Mouse (Mus musculus) small intestine, adult 10 weeks (tissue): ENCODE data around the gene Olfr576. TPM values are rescaled to one million over a fixed set of nuclear protein-coding genes. Genes with fewer than 3 reads are reported as not detected.

Experiments
- polyA plus RNA-seq: library from polyadenylated mRNA; stranded (reverse); fragments of 350-450 nt; fragmentation: Illumina TruSeq; extraction: RNeasy Lipid Tissue Mini Kit (QIAGEN cat#74804); gene quantifications from one replicate; pipeline ENCODE4 v1.2.3, GENCODE M21; 2014; ENCODE audit warnings: low replicate concordance

Gene Olfr576
- not detected for polyA plus RNA-seq

DNA sequence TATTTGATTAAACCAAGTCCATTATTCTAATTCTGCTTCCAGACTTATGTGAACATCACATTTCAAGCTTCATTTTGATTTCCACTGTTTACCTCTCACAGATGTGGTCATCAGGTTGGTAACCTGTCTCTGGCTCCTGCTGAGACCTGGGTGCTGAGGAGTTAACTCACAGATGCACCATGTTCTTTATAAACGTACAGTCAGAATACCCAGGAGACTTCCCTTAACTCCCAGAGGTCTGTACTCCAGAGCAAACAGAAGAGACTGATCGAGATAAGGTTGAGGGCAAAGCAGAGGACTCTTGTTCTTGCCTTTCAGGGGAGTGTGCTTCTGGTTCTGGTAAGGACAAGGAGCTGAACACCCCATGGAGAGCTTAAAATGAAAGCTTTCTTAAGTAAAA, at the start of gene Olfr576:
Olfr576 (plus strand) TSS at position 301 of the 400 bp plus-strand sequence.

DNA sequence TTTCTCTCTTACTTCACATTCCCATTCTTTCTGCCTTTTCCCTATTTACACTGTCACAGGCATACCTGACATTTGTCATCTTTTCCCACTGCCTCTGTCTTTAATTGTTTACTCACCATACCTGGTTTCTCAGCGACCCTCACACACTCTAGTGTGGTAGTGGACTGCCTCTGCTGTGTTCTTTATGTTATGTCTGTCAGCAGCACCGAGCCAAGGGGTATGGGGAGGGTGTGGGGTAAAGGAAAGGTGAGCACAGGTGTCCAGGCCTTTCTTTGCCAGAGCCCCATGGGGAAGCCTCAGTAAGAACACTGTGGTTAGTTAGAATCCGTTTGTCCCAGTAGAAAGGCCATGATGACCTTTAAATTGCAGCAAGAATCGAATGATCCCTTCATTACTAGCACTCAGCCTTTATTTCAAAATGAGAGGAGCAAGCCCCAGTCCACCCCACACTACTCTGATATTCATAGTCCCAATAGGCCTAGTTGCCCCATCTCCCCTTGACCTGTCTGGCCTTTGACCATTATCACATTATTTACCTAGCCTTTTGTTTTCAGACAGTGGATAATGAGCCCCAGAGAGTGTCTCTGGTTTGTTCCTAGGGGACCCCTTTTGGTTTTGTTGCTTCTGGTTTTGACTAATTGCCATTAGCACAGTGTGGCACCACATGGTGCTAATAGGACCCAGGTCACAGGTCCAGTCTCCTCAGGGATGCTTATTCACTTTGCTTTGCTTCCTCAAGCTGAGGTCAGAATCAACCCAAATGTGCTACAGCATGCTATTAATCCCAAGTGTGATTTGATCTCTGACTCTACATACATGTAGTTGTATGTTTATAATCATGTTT, 45.2 kb upstream of the Olfr576 start, which contains the start of gene Olfr571:
Olfr571 (minus strand) TSS at position 505 of the 844 bp plus-strand sequence.

DNA sequence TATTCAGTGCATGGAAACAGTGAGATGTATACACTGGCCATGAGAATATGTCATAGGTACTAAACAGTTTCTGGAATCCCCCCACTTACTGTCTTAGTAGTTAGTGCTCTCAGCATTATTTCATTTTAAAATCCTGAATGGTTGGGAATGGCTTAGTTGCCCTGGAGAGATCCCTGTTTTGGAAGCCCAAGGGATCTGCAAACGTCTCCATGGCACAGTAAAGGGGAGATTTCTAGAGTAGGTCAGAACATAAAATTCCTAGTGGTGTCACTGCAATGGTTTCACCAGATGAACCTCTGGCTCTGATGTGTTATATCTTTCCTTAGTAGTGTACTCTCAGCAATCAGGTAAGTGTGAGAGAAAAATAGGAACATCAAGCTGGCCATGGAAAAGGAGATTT, 38.4 kb upstream of the Olfr576 start, which contains the start of gene Olfr572:
Olfr572 (plus strand) TSS at position 301 of the 400 bp plus-strand sequence.

DNA sequence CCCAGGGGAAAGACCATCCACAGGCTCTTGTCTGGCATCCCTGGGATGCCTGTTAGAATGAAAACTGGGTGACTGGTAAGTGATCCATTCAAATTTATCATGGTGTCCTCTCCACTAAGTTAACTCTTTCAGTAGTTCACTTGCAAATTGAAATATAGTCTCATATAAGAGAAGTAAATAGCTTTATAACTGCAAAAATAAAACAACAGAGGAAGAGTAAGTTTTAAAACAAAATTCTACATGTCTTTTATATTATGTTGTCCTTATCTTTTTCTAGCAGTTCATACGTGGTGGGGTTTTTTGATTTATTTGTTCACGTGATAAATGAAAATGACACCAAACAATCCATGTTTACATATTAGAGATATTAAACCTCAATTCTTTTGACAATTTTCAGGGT, 20.0 kb upstream of the Olfr576 start, which contains the start of gene Olfr573-ps1:
Olfr573-ps1 (minus strand) TSS at position 101 of the 400 bp plus-strand sequence.

DNA sequence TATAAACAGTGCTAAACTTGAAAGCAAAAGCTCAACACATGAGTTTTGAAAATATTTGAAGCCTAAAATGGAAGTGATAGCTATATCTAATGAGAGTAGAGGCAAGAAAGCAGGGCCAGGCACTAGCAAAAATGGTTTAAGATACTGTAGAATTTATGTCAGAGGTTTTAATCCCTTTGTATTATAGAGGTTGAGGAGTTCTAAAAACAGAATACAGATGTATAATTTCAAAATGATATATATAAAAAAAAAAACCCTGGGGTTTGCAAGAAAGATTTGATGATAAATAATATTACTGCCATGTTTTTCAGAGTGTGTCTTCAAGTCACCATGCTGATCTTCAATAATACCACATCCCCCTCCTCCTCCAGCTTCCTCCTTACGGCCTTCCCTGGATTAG, 14.3 kb upstream of the Olfr576 start, which contains the start of gene Olfr574:
Olfr574 (plus strand) TSS at position 301 of the 400 bp plus-strand sequence.

DNA sequence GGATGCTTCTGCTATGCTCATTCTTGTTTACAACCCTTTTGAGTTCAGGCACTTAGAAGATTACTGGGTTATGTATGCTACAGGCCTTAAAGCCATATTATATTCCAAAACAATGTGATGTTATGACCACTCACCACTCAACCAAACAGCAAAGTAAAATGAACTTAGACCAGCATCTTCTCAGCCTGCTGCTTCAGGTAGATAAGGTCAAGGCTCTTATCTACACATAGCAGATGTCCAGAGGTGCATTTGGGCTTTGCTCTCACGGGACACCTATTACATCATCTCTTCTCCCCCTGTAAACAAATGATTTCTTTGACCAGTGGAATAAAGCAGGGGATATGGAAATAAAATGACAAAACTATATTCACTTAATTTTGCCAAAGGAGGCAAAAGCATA, 3.9 kb upstream of the Olfr576 start, which contains the start of gene Olfr575:
Olfr575 (minus strand) TSS at position 183 of the 400 bp plus-strand sequence.

GRCm38 (mm10) chr7:102975843-102976242, 13.4 kb downstream of the Olfr576 start, which contains the start of gene Olfr577:
Gene Olfr577 (minus strand): TSS chr7:102975943.

GRCm38 (mm10) chr7:102989224-102989623, 26.8 kb downstream of the Olfr576 start, which contains the start of gene Olfr578:
Gene Olfr578 (minus strand): TSS chr7:102989324.

Other genes starting within 250 kb of the Olfr576 start
- not detected for gene Olfr33, start 243.6 kb upstream of the Olfr576 start, polyA plus RNA-seq
- not detected for gene Olfr559, start 235.2 kb upstream of the Olfr576 start, polyA plus RNA-seq
- 0.30 TPM for gene Olfr560, start 203.3 kb upstream of the Olfr576 start, polyA plus RNA-seq
- 1.3 TPM for gene Olfr78, start 203.2 kb upstream of the Olfr576 start, polyA plus RNA-seq
- gene Olfr561, start 191.4 kb upstream of the Olfr576 start, polyA plus RNA-seq, result 0.26 TPM
- not detected for gene Olfr564, start 159.2 kb upstream of the Olfr576 start, polyA plus RNA-seq
- not detected for gene Olfr566, start 103.9 kb upstream of the Olfr576 start, polyA plus RNA-seq
- gene Olfr568, start 85.5 kb upstream of the Olfr576 start, polyA plus RNA-seq, result not detected
- gene Olfr569, start 71.8 kb upstream of the Olfr576 start, polyA plus RNA-seq, result not detected
- not detected for gene Olfr570, start 68.1 kb upstream of the Olfr576 start, polyA plus RNA-seq
- not detected for gene Olfr571, start 45.1 kb upstream of the Olfr576 start, polyA plus RNA-seq
- not detected for gene Olfr572, start 38.3 kb upstream of the Olfr576 start, polyA plus RNA-seq
- not detected for gene Olfr573-ps1, start 20.1 kb upstream of the Olfr576 start, polyA plus RNA-seq
- not detected for gene Olfr574, start 14.2 kb upstream of the Olfr576 start, polyA plus RNA-seq
- not detected for gene Olfr575, start 3.9 kb upstream of the Olfr576 start, polyA plus RNA-seq
- not detected for gene Olfr577, start 13.3 kb downstream of the Olfr576 start, polyA plus RNA-seq
- not detected for gene Olfr578, start 26.7 kb downstream of the Olfr576 start, polyA plus RNA-seq
- not detected for gene Olfr582, start 75.4 kb downstream of the Olfr576 start, polyA plus RNA-seq
- not detected for gene Olfr583, start 88.6 kb downstream of the Olfr576 start, polyA plus RNA-seq
- gene Olfr584, start 119.2 kb downstream of the Olfr576 start, polyA plus RNA-seq, result not detected
- gene Olfr585, start 135.1 kb downstream of the Olfr576 start, polyA plus RNA-seq, result not detected
- gene Olfr586, start 163.0 kb downstream of the Olfr576 start, polyA plus RNA-seq, result not detected
- gene Olfr588-ps1, start 178.2 kb downstream of the Olfr576 start, polyA plus RNA-seq, result not detected
- gene Olfr589, start 193.7 kb downstream of the Olfr576 start, polyA plus RNA-seq, result not detected
- gene Olfr591, start 215.7 kb downstream of the Olfr576 start, polyA plus RNA-seq, result not detected
- gene Olfr592, start 222.1 kb downstream of the Olfr576 start, polyA plus RNA-seq, result not detected
- not detected for gene Olfr593, start 249.2 kb downstream of the Olfr576 start, polyA plus RNA-seq